Mouse (Mus musculus): ENCODE data around the gene Nqo2.
"Not testable (repeated sequence)": the region's sequence is repeated elsewhere in the genome, so short reads cannot be mapped to it uniquely, and the experiment has no call there.

The Nqo2 gene

GRCm38 (mm10) chr13:33964206-33965046 is at the start of gene Nqo2:
TSS of gene Nqo2 (plus strand) at chr13:33964687.
- DNase-seq (ENCODE audit: low read depth, low spot score): peak; percentile 70

GRCm38 (mm10) chr13:33921041-33921440 is 43.4 kb upstream of the Nqo2 start:
- DNase-seq (ENCODE audit: low read depth, low spot score): no peak

GRCm38 (mm10) chr13:33921699-33922098 is 42.8 kb upstream of the Nqo2 start:
- no peak for DNase-seq (ENCODE audit: low read depth, low spot score)

- no peak for DNase-seq (ENCODE audit: low read depth, low spot score)
Measured at GRCm38 (mm10) chr13:33930281-33930680, 34.2 kb upstream of the Nqo2 start.

- DNase-seq (ENCODE audit: low read depth, low spot score): no peak
Measured at GRCm38 (mm10) chr13:33930912-33931311, 33.6 kb upstream of the Nqo2 start.

GRCm38 (mm10) chr13:33934743-33935142 is 29.7 kb upstream of the Nqo2 start:
- no peak for DNase-seq (ENCODE audit: low read depth, low spot score)

GRCm38 (mm10) chr13:33935465-33936181 is 28.9 kb upstream of the Nqo2 start:
- no peak for DNase-seq (ENCODE audit: low read depth, low spot score)

- no peak for DNase-seq (ENCODE audit: low read depth, low spot score)
Measured at GRCm38 (mm10) chr13:33937151-33937550, 27.3 kb upstream of the Nqo2 start.

GRCm38 (mm10) chr13:33937587-33937986 is 26.9 kb upstream of the Nqo2 start:
- DNase-seq (ENCODE audit: low read depth, low spot score): not testable (repeated sequence)

- no peak for DNase-seq (ENCODE audit: low read depth, low spot score)
Measured at GRCm38 (mm10) chr13:33941288-33941808, 23.1 kb upstream of the Nqo2 start.

GRCm38 (mm10) chr13:33942212-33942779 is 22.2 kb upstream of the Nqo2 start:
- no peak for DNase-seq (ENCODE audit: low read depth, low spot score)

GRCm38 (mm10) chr13:33951308-33952074 is 13.0 kb upstream of the Nqo2 start:
- DNase-seq (ENCODE audit: low read depth, low spot score): no peak

GRCm38 (mm10) chr13:33952075-33952449 is 12.4 kb upstream of the Nqo2 start:
- DNase-seq (ENCODE audit: low read depth, low spot score): no peak

GRCm38 (mm10) chr13:33952947-33953346 is 11.5 kb upstream of the Nqo2 start:
- no peak for DNase-seq (ENCODE audit: low read depth, low spot score)

GRCm38 (mm10) chr13:33956571-33957421 is 7.7 kb upstream of the Nqo2 start:
- no peak for DNase-seq (ENCODE audit: low read depth, low spot score)

- no peak for DNase-seq (ENCODE audit: low read depth, low spot score)
Measured at GRCm38 (mm10) chr13:33959771-33960170, 4.7 kb upstream of the Nqo2 start.

- DNase-seq (ENCODE audit: low read depth, low spot score): no peak
Measured at GRCm38 (mm10) chr13:33965056-33966024, 853 bp downstream of the Nqo2 start.

GRCm38 (mm10) chr13:33966025-33966412 is 1.5 kb downstream of the Nqo2 start:
- DNase-seq (ENCODE audit: low read depth, low spot score): no peak

GRCm38 (mm10) chr13:33966574-33966973 is 2.1 kb downstream of the Nqo2 start:
- no peak for DNase-seq (ENCODE audit: low read depth, low spot score)
